Mouse (Mus musculus) forebrain, embryonic 13.5 days (tissue): ENCODE measurements at regions not wholly inside any gene's neighbourhood (a gene's known extent, or its start where the extent isn't known, plus 50 kb on each side); places are given as distances from the start of the nearest gene placed in this dataset.

Source experiments
- ATAC-seq: fragments of 200-750 bp; cut with Nextera tagmentation; 2 replicates; pipeline ENCODE4 v1.8.0; 2017
- H3K27ac ChIP-seq: fragments of 300-500 bp; sonication (generic); 2 replicates; pipeline ENCODE4 v1.5.1; 2015; ENCODE audit warnings: inconsistent platforms, mild to moderate bottlenecking, moderate library complexity
- H3K27me3 ChIP-seq: fragments of 300-500 bp; sonication (generic); 2 replicates; pipeline ENCODE4 v1.6.1; 2015; ENCODE audit warnings: mild to moderate bottlenecking, inconsistent platforms
- H3K36me3 ChIP-seq: fragments of 300-500 bp; sonication (generic); 2 replicates; pipeline ENCODE4 v1.6.1; 2015; ENCODE audit warnings: mild to moderate bottlenecking, inconsistent platforms; ENCODE audit not compliant: poor library complexity, severe bottlenecking
- H3K4me1 ChIP-seq: fragments of 300-500 bp; sonication (generic); 2 replicates; pipeline ENCODE4 v1.6.1; 2015; ENCODE audit warnings: inconsistent platforms
- H3K4me2 ChIP-seq: fragments of 300-500 bp; sonication (generic); 2 replicates; pipeline ENCODE4 v1.6.1; 2015; ENCODE audit warnings: inconsistent platforms, mild to moderate bottlenecking, moderate library complexity
- H3K4me3 ChIP-seq: fragments of 300-500 bp; sonication (generic); 2 replicates; pipeline ENCODE4 v1.5.1; 2015; ENCODE audit warnings: mild to moderate bottlenecking, inconsistent platforms
- H3K9ac ChIP-seq: fragments of 300-500 bp; sonication (generic); 2 replicates; pipeline ENCODE4 v1.6.1; 2015; ENCODE audit warnings: mild to moderate bottlenecking, inconsistent platforms
- H3K9me3 ChIP-seq: fragments of 300-500 bp; sonication (generic); replicated peaks from 2 replicates; pipeline ENCODE4 v1.6.1; 2016; ENCODE audit warnings: inconsistent platforms
- WGBS: fragments of 180-500 bp; shearing (Covaris S2); methylation state at CpG from one replicate; pipeline ENCODE4 v1.1.7; 2015; 5-methylcytosine and 5-hydroxymethylcytosine counted together

DNA sequence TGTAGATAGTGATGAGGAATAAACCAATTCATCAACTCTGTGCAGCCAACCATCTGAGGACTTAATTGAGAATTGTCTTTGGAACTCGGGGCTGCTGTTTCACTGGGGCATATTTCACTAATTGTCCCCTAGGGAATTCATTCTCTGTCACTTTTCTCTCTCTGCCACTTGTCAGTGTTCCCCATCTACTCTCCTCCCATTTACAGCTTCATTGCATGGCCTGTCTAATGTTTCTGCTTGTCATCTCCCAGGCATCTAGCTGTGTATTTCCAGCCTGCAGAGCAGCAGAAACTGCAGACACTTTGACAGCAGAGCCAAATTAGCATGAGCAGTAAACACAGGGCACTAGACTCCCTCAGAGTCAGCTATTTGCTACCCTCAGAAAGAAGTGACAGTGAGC lies 1105.2 kb downstream of the Ntrk3 start:
- no peaks in the 10 kb centered on the region for H3K9me3 ChIP-seq
- 0 out of 2 replicates have a peak, but pooled peaks cover 13% of the 10 kb centered on the region for H3K4me1 ChIP-seq
- 16% methylated on average over 1 of the region's 1 CpGs for WGBS
- H3K4me3 ChIP-seq = no peak overlapping the region
- H3K27ac ChIP-seq = no peak overlapping the region
- H3K36me3 ChIP-seq = no peaks in the 10 kb centered on the region
- H3K27me3 ChIP-seq = no peaks in the 10 kb centered on the region
- peak; percentile 70 for ATAC-seq
- H3K4me2 ChIP-seq = no peak overlapping the region
- H3K9ac ChIP-seq = no peak overlapping the region

DNA sequence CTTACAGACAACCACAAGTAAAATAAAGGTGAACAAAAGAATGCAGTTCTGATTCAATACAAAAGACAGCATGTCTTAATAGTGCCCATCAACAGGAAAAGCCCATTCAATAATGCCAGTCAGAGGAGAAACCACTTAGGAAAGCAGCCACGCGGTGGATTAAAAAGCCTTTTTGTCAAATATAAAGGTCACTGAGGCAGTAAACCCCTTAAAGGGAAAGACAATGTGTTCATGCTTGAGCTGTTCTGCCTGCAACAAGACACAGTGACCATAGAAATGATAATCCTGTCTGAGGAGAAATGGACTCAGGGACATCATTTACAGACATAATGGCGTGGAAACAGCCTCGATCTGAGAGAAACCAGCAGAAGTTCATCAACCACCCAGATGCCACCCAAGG lies 1114.3 kb downstream of the Ntrk3 start:
- no peaks in the 10 kb centered on the region for H3K27me3 ChIP-seq
- no peak overlapping the region for H3K4me2 ChIP-seq
- H3K9ac ChIP-seq = no peak overlapping the region
- no peak overlapping the region for H3K4me3 ChIP-seq
- H3K36me3 ChIP-seq = no peaks in the 10 kb centered on the region
- no peak; the same call in 1 of the 2 replicates for ATAC-seq
- H3K9me3 ChIP-seq = no peaks in the 10 kb centered on the region
- H3K4me1 ChIP-seq = peaks cover 12% of the 10 kb centered on the region
- H3K27ac ChIP-seq = no peak overlapping the region
- WGBS = 8% methylated on average over 4 of the region's 4 CpGs

DNA sequence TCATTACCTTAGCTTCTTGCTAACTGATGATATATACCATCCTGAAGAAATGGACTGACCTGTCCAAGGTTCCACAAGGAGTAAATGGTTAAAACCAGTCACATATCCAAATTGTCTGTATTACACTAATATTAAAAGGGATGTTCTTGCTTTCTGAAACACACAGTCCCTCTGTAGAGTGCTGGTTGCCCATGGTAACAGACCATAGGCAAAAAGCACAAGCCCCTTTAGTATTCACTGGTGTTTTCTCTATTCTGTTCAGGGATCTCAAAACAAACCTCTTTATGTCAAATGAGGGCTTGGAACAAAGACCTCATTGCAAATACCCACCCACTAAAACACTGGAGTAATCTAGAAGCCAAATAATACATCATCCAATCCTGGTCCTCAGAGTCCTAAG lies 1114.9 kb downstream of the Ntrk3 start:
- Histone ChIP-seq H3K36me3 (no peaks in the 10 kb centered on the region), H3K4me2 (no peak overlapping the region), H3K27ac (no peak overlapping the region), H3K9ac (no peak overlapping the region), H3K9me3 (no peaks in the 10 kb centered on the region), H3K4me3 (no peak overlapping the region), H3K4me1 (peaks cover 12% of the 10 kb centered on the region), H3K27me3 (no peaks in the 10 kb centered on the region)
- ATAC-seq = peak; percentile 69

DNA sequence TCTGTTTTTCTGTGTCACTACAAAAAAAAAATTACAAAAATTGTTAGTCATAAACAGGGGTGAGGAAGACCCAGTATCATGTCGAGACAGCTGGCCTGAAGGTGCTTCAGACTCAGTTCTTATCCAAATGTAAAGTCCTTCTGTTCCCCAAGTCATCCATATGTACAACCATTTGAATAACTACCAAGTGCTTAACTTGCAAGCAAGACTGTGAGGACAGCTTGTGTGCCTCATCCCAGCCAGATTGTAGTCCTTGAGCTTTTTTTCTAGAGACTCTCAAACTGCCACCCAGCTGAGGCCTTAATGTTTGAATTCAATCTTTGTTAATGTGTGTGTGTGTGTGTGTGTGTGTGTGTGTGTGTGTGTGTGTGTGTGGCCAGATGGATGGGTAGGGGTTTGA lies 1164.9 kb downstream of the Ntrk3 start:
- no peaks in the 10 kb centered on the region for H3K4me1 ChIP-seq
- no peaks in the 10 kb centered on the region for H3K27me3 ChIP-seq
- no peak overlapping the region for H3K27ac ChIP-seq
- no peak overlapping the region for H3K9ac ChIP-seq
- 70% methylated on average over 1 of the region's 1 CpGs for whole genome bisulfite sequencing
- no peak for ATAC-seq
- no peaks in the 10 kb centered on the region for H3K36me3 ChIP-seq
- no peak overlapping the region for H3K4me2 ChIP-seq
- H3K9me3 ChIP-seq = no peaks in the 10 kb centered on the region
- no peak overlapping the region for H3K4me3 ChIP-seq

GRCm38 (mm10) chr7:77559095-77559494 lies 1178.7 kb downstream of the Ntrk3 start:
- Histone ChIP-seq H3K9me3 (no peaks in the 10 kb centered on the region), H3K4me3 (no peak overlapping the region), H3K9ac (no peak overlapping the region), H3K4me2 (no peak overlapping the region), H3K27me3 (no peaks in the 10 kb centered on the region), H3K36me3 (no peaks in the 10 kb centered on the region), H3K27ac (no peak overlapping the region), H3K4me1 (no peaks in the 10 kb centered on the region)
- ATAC-seq = no peak
- 60% methylated on average over 1 of the region's 1 CpGs for WGBS

GRCm38 (mm10) chr7:77558536-77558935 lies 1179.3 kb downstream of the Ntrk3 start:
- Histone ChIP-seq H3K27me3 (no peaks in the 10 kb centered on the region), H3K36me3 (no peaks in the 10 kb centered on the region), H3K4me3 (no peak overlapping the region), H3K9ac (no peak overlapping the region), H3K9me3 (no peaks in the 10 kb centered on the region), H3K4me2 (no peak overlapping the region), H3K27ac (no peak overlapping the region), H3K4me1 (no peaks in the 10 kb centered on the region)
- 70% methylated on average over 4 of the region's 4 CpGs for WGBS
- ATAC-seq = no peak

- H3K4me2 ChIP-seq = no peak overlapping the region
- H3K27ac ChIP-seq = no peak overlapping the region
- 30% methylated on average over 5 of the region's 5 CpGs for WGBS
- H3K27me3 ChIP-seq = no peaks in the 10 kb centered on the region
- no peak for ATAC-seq
- no peaks in the 10 kb centered on the region for H3K9me3 ChIP-seq
- 0 out of 2 replicates have a peak, but pooled peaks cover 8% of the 10 kb centered on the region for H3K4me1 ChIP-seq
- no peak overlapping the region for H3K9ac ChIP-seq
- no peaks in the 10 kb centered on the region for H3K36me3 ChIP-seq
- no peak overlapping the region for H3K4me3 ChIP-seq
Measured at GRCm38 (mm10) chr7:77536890-77537289, 1200.9 kb downstream of the Ntrk3 start.

DNA sequence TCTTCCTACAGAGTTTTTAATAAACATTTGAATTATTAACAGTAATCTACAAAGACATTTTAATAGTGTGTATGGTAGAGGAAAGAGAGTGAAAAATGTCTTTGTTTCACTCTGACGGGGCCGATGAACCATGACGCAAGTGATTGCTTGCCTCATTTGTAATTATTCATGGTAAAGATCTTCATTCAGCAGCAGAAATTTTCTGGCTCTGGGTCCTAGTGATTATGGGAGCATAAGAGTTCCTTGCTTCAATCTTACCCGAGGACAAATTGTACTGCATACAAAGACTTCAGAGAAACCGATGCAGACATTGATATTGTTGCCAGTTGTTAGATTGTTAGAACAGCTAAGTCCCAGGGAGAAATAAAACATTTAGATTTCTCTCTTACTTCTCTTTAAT lies 1209.9 kb downstream of the Ntrk3 start:
- Histone ChIP-seq H3K9me3 (no peaks in the 10 kb centered on the region), H3K4me2 (no peak overlapping the region), H3K4me3 (no peak overlapping the region), H3K9ac (no peak overlapping the region), H3K27ac (no peak overlapping the region), H3K4me1 (no peaks in the 10 kb centered on the region), H3K27me3 (no peaks in the 10 kb centered on the region), H3K36me3 (no peaks in the 10 kb centered on the region)
- ATAC-seq = no peak
- 57% methylated on average over 5 of the region's 5 CpGs for whole genome bisulfite sequencing

GRCm38 (mm10) chr7:77509586-77509985 lies 1228.2 kb downstream of the Ntrk3 start:
- H3K4me1 ChIP-seq = no peaks in the 10 kb centered on the region
- no peak for ATAC-seq
- no peaks in the 10 kb centered on the region for H3K9me3 ChIP-seq
- no peak overlapping the region for H3K4me2 ChIP-seq
- no peaks in the 10 kb centered on the region for H3K27me3 ChIP-seq
- no peak overlapping the region for H3K27ac ChIP-seq
- 74% methylated on average over 2 of the region's 2 CpGs for WGBS
- H3K4me3 ChIP-seq = no peak overlapping the region
- H3K36me3 ChIP-seq = no peaks in the 10 kb centered on the region
- no peak overlapping the region for H3K9ac ChIP-seq

DNA sequence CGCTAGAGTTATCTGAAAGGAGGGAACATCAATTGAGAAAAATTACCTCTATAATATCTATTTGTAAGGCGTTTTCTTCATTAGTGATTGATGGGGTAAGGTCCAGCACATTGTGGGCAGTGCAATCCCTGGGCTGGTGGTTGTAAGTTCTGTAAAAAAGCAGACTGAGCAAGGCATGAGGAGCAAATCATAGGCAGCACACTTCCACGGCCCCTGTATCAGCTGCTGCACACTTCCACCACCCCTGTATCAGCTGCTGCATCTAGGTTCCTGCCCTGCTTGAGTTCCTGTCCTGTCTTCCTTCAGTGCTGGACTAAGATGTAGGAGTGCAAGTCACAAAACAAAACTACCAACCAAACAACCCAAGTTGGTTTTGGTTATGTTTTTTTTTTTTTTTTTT lies 1230.2 kb downstream of the Ntrk3 start:
- 86% methylated on average over 3 of the region's 3 CpGs for WGBS
- no peak for ATAC-seq
- no peaks in the 10 kb centered on the region for H3K9me3 ChIP-seq
- H3K4me3 ChIP-seq = no peak overlapping the region
- no peak overlapping the region for H3K27ac ChIP-seq
- no peaks in the 10 kb centered on the region for H3K36me3 ChIP-seq
- no peaks in the 10 kb centered on the region for H3K4me1 ChIP-seq
- H3K27me3 ChIP-seq = no peaks in the 10 kb centered on the region
- no peak overlapping the region for H3K4me2 ChIP-seq
- no peak overlapping the region for H3K9ac ChIP-seq

DNA sequence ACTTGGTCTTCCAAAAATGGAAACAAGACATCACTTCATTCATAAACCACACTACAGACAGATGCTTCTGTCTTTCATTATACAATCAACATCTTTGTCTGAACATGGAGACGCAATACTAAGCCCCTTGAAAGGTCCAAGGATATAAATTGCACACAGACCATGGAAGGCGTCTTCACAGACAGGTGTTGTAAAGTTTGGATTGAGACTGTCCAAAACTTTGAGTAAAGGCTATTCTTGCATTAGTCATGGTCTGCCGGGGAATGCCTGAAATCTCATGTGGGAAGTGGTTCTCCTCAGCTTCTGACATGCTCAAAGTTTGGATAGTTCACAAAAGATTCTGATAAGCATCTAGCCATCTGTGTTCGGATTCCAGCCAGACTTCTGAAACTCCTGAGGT lies 1235.2 kb downstream of the Ntrk3 start:
- no peak overlapping the region for H3K9ac ChIP-seq
- WGBS = 87% methylated on average over 4 of the region's 4 CpGs
- no peak for ATAC-seq
- H3K36me3 ChIP-seq = no peaks in the 10 kb centered on the region
- no peaks in the 10 kb centered on the region for H3K27me3 ChIP-seq
- H3K4me3 ChIP-seq = no peak overlapping the region
- no peak overlapping the region for H3K27ac ChIP-seq
- H3K4me1 ChIP-seq = no peaks in the 10 kb centered on the region
- no peak overlapping the region for H3K4me2 ChIP-seq
- no peaks in the 10 kb centered on the region for H3K9me3 ChIP-seq

GRCm38 (mm10) chr7:77495066-77495465 lies 1242.7 kb downstream of the Ntrk3 start:
- no peaks in the 10 kb centered on the region for H3K36me3 ChIP-seq
- H3K4me1 ChIP-seq = no peaks in the 10 kb centered on the region
- H3K27ac ChIP-seq = no peak overlapping the region
- WGBS = 90% methylated on average over 3 of the region's 3 CpGs
- no peaks in the 10 kb centered on the region for H3K9me3 ChIP-seq
- H3K4me3 ChIP-seq = no peak overlapping the region
- no peaks in the 10 kb centered on the region for H3K27me3 ChIP-seq
- no peak overlapping the region for H3K9ac ChIP-seq
- ATAC-seq = no peak
- H3K4me2 ChIP-seq = no peak overlapping the region

DNA sequence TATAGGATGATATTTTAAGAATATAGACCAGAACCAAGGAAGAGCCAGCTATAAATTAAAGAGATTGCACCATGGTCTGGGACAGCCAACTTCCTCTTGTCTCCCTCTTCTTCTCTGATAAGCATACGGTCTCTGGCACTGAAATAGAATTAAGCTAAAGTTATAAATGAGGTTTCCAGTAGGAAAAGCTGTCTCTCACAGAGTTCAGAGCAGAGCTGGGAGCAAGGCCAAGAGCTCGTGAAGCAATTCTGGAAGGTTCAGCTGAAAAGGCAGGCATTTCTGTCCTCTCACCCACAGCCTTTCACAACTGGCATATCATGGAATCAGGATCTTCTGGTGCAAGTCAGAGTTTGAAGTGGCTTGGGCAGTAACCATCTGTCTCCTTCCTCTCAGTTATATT lies 1247.8 kb downstream of the Agbl1 start:
- no peaks in the 10 kb centered on the region for H3K4me1 ChIP-seq
- H3K27ac ChIP-seq = no peak overlapping the region
- no peak for ATAC-seq
- H3K4me2 ChIP-seq = no peak overlapping the region
- H3K4me3 ChIP-seq = no peak overlapping the region
- no peaks in the 10 kb centered on the region for H3K27me3 ChIP-seq
- H3K9ac ChIP-seq = no peak overlapping the region
- H3K9me3 ChIP-seq = no peaks in the 10 kb centered on the region
- H3K36me3 ChIP-seq = no peaks in the 10 kb centered on the region
- 85% methylated on average over 2 of the region's 2 CpGs for WGBS
